Mouse (Mus musculus): Measurements from ENCODE around the gene Tbrg4. TPM values are rescaled to one million over a fixed set of nuclear protein-coding genes. Genes with fewer than 3 reads are reported as not detected.

Tbrg4 gene
- polyA plus RNA-seq (2014; fragmentation: Illumina TruSeq; extraction: RNeasy Lipid Tissue Mini Kit (QIAGEN cat#74804); ENCODE audit: low read depth, low replicate concordance), result 2.7 TPM

GRCm38 (mm10) chr11:6625478-6626387 lies at the start of gene Tbrg4:
Gene Tbrg4 (minus strand): TSS chr11:6626067.

DNA sequence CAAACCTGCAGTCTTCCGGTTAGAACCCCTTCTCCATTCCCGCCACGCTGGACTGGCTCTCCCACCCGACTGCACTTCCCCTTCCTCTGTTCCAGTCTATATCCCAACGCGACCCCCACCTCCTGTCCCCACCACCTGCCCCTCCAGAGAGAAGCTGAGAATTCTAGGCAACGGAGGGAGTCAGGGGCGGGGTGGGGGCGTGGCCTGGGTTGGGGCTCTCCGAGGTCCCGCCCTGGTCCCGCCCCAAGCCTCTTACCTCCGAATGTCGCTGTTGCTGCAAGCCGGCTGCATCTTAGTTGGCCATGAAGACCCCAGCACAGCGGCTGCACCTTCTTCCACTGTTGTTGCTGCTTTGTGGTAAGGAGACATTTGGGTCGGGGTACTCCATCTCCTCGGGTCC lies 32.4 kb upstream of the Tbrg4 start, which contains the start of gene Ramp3:
Gene Ramp3 (plus strand): TSS at position 251 of the 400 bp plus-strand sequence.

DNA sequence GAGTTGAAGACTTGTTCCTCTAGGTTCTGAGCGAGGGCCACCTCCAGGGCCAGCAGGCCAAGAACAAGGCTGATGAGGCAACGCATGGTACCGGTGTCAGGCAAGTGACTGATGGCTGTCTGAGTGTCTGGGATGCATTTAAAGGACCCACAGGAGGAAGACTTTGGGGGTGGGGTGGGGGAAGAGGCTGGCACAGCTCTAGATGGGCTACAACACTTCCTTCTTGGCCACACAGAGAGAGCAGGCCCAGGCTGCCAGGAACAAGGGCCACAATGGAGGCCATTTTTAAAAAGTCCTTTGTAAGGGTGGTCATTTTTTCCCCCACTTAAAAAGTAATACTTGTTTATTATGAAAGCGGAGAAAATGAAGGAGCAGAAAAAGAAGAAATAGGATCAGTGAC lies 12.7 kb upstream of the Tbrg4 start, which contains the start of gene Wap:
Gene Wap (minus strand): TSS at position 101 of the 400 bp plus-strand sequence.

GRCm38 (mm10) chr11:6605491-6606399 lies 20.1 kb downstream of the Tbrg4 start, which contains the start of gene Nacad:
Gene Nacad (minus strand): TSS chr11:6606053.

Other genes starting within 250 kb of the Tbrg4 start
- 1.1 TPM for gene Zmiz2, start 237.0 kb downstream of the Tbrg4 start, polyA plus RNA-seq (2014; fragmentation: Illumina TruSeq; extraction: RNeasy Lipid Tissue Mini Kit (QIAGEN cat#74804); ENCODE audit: low read depth, low replicate concordance)
- 849 TPM for gene Ppia, start 210.6 kb downstream of the Tbrg4 start, polyA plus RNA-seq (2014; fragmentation: Illumina TruSeq; extraction: RNeasy Lipid Tissue Mini Kit (QIAGEN cat#74804); ENCODE audit: low read depth, low replicate concordance)
- gene H2afv, start 181.6 kb downstream of the Tbrg4 start, polyA plus RNA-seq (2014; fragmentation: Illumina TruSeq; extraction: RNeasy Lipid Tissue Mini Kit (QIAGEN cat#74804); ENCODE audit: low read depth, low replicate concordance), result 11.7 TPM
- 233 TPM for gene Purb, start 150.2 kb downstream of the Tbrg4 start, polyA plus RNA-seq (2014; fragmentation: Illumina TruSeq; extraction: RNeasy Lipid Tissue Mini Kit (QIAGEN cat#74804); ENCODE audit: low read depth, low replicate concordance)
- gene Myo1g, start 105.1 kb downstream of the Tbrg4 start, polyA plus RNA-seq (2014; fragmentation: Illumina TruSeq; extraction: RNeasy Lipid Tissue Mini Kit (QIAGEN cat#74804); ENCODE audit: low read depth, low replicate concordance), result 1.1 TPM
- gene Ccm2, start 79.2 kb downstream of the Tbrg4 start, polyA plus RNA-seq (2014; fragmentation: Illumina TruSeq; extraction: RNeasy Lipid Tissue Mini Kit (QIAGEN cat#74804); ENCODE audit: low read depth, low replicate concordance), result 3.1 TPM
- gene Nacad, start 20.0 kb downstream of the Tbrg4 start, polyA plus RNA-seq (2014; fragmentation: Illumina TruSeq; extraction: RNeasy Lipid Tissue Mini Kit (QIAGEN cat#74804); ENCODE audit: low read depth, low replicate concordance), result not detected
- not detected for gene Wap, start 12.6 kb upstream of the Tbrg4 start, polyA plus RNA-seq (2014; fragmentation: Illumina TruSeq; extraction: RNeasy Lipid Tissue Mini Kit (QIAGEN cat#74804); ENCODE audit: low read depth, low replicate concordance)
- not detected for gene Ramp3, start 32.5 kb upstream of the Tbrg4 start, polyA plus RNA-seq (2014; fragmentation: Illumina TruSeq; extraction: RNeasy Lipid Tissue Mini Kit (QIAGEN cat#74804); ENCODE audit: low read depth, low replicate concordance)
- not detected for gene Gm11983, start 211.6 kb upstream of the Tbrg4 start, polyA plus RNA-seq (2014; fragmentation: Illumina TruSeq; extraction: RNeasy Lipid Tissue Mini Kit (QIAGEN cat#74804); ENCODE audit: low read depth, low replicate concordance)